In genomic region chr11:77884524-77885245, GRCm38 (mm10) we compare ENCODE assay signal across 9 mouse cellular contexts. TPM values are rescaled to one million over a fixed set of nuclear protein-coding genes. Genes with fewer than 3 reads are reported as not detected.
DNase-seq lines count a peak whose midpoint lies in the region; ATAC-seq and TF ChIP-seq lines count a peak whose summit lies in the region.
"Had no signal": no experiment of that assay in that cellular context is flagged by ENCODE, and none has a peak within 500 bp of the region (broad histone marks: within the 10 kb centered on the region; RNA-seq: fewer than 3 reads in every experiment).

No protein-coding gene starts in this region.

- no peak overlapping the region for H3K27ac ChIP-seq in heart, adult 2 months
- H3K27ac ChIP-seq in forebrain, embryonic 13.5 days = no peak overlapping the region
- H3K27ac ChIP-seq in limb, embryonic 11.5 days (replicated peaks; ENCODE audit: low read depth, low read length) = no peak overlapping the region

- no peak for TF ChIP-seq POLR2A in heart, adult 2 months (IDR thresholded peaks at IDR 0.05; ENCODE audit: insufficient read depth, low read depth, low read length)

- H3K79me2 ChIP-seq in heart, adult 2 months (replicated peaks; ENCODE audit: control insufficient read depth, insufficient read depth, low read length) = no peaks in the 10 kb centered on the region

- H3K27me3 ChIP-seq in heart, adult 2 months (ENCODE audit: control insufficient read depth, insufficient read depth, low read length) = peaks cover 1% of the 10 kb centered on the region
- H3K27me3 ChIP-seq in E14TG2a.4 (ENCODE audit: insufficient read depth, low read length) = no peaks in the 10 kb centered on the region
- no peaks in the 10 kb centered on the region for H3K27me3 ChIP-seq in forebrain, embryonic 13.5 days
- H3K27me3 ChIP-seq in limb, embryonic 11.5 days (ENCODE audit: control insufficient read depth, insufficient read depth, low read length) = 0 out of 2 replicates have a peak, but pooled peaks cover 4% of the 10 kb centered on the region

- TF ChIP-seq CTCF in heart, adult 2 months (IDR thresholded peaks at IDR 0.05) = no peak
- TF ChIP-seq CTCF in E14TG2a.4 (conservative IDR thresholded peaks at IDR 0.05; ENCODE audit: low read length) = no peak

- H3K9me3 ChIP-seq in E14TG2a.4 (ENCODE audit: low read length) = no peaks in the 10 kb centered on the region
- no peaks in the 10 kb centered on the region for H3K9me3 ChIP-seq in forebrain, embryonic 13.5 days (replicated peaks)
- no peaks in the 10 kb centered on the region for H3K9me3 ChIP-seq in limb, embryonic 11.5 days (ENCODE audit: control insufficient read depth, low read length)

- H3K9ac ChIP-seq in heart, adult 2 months (ENCODE audit: low read depth, low read length) = no peak overlapping the region
- H3K9ac ChIP-seq in forebrain, embryonic 13.5 days = 0 out of 2 replicates have a peak overlapping the region, but pooled peaks have one; percentile 0
- H3K9ac ChIP-seq in limb, embryonic 11.5 days (ENCODE audit: low read length) = 0 out of 2 replicates have a peak overlapping the region, but pooled peaks have one; percentile 22

- no peak for TF ChIP-seq EP300 in heart, adult 2 months (IDR thresholded peaks at IDR 0.05; ENCODE audit: insufficient read depth, low read depth, low read length)

- no peak overlapping the region for H3K4me3 ChIP-seq in heart, adult 2 months
- H3K4me3 ChIP-seq in E14TG2a.4 (replicated peaks; ENCODE audit: low read length) = peak overlapping the region; percentile 77
- H3K4me3 ChIP-seq in forebrain, embryonic 13.5 days = no peak overlapping the region
- H3K4me3 ChIP-seq in limb, embryonic 11.5 days (ENCODE audit: low read depth, low read length) = no peak overlapping the region

- H3K36me3 ChIP-seq in heart, adult 2 months (ENCODE audit: control insufficient read depth, insufficient read depth, low read length) = no peaks in the 10 kb centered on the region
- H3K36me3 ChIP-seq in E14TG2a.4 (ENCODE audit: insufficient read depth, low read length) = peaks cover 73% of the 10 kb centered on the region
- H3K36me3 ChIP-seq in forebrain, embryonic 13.5 days (ENCODE audit: poor library complexity, severe bottlenecking) = no peaks in the 10 kb centered on the region
- H3K36me3 ChIP-seq in limb, embryonic 11.5 days (ENCODE audit: control insufficient read depth, insufficient read depth, low read length) = no peaks in the 10 kb centered on the region

- DNase-seq in heart, adult 11 months = peak; percentile 77
- no peak for DNase-seq in heart, adult 2 months
- DNase-seq in limb, embryonic 11.5 days (ENCODE audit: low spot score) = no peak
- no peak for DNase-seq in left cerebral cortex, adult 18-20 months (ENCODE audit: low spot score in 2 of 2)
- DNase-seq in embryo, embryonic 9.5 days (ENCODE audit: extremely low spot score) = no peak
- DNase-seq in left cerebral cortex, postnatal 14 days (ENCODE audit: low spot score in 2 of 2) = no peak
- DNase-seq: lung, postnatal 36 days had no signal

- H3K4me1 ChIP-seq in heart, adult 2 months (ENCODE audit: control insufficient read depth, insufficient read depth, low read length) = no peaks in the 10 kb centered on the region; the same call in none of the 2 replicates
- peaks cover 96% of the 10 kb centered on the region for H3K4me1 ChIP-seq in E14TG2a.4 (replicated peaks; ENCODE audit: low read depth, low read length)
- H3K4me1 ChIP-seq in forebrain, embryonic 13.5 days = peaks cover 56% of the 10 kb centered on the region
- H3K4me1 ChIP-seq in limb, embryonic 11.5 days (ENCODE audit: control insufficient read depth, insufficient read depth, low read length) = peaks cover 9% of the 10 kb centered on the region

- 46% methylated on average over 10 of the region's 10 CpGs for WGBS in heart, adult 2 months
- 49% methylated on average over 10 of the region's 10 CpGs for WGBS in forebrain, embryonic 13.5 days
- WGBS in limb, embryonic 11.5 days = 43% methylated on average over 10 of the region's 10 CpGs

- no peak for ATAC-seq in forebrain, embryonic 13.5 days
- ATAC-seq in limb, embryonic 11.5 days (ENCODE audit: insufficient number of reproducible peaks, low FRiP score, low TSS enrichment, low read depth) = no peak

- intact Hi-C loops in heart, adult 2 months (cut with DNase I) = no loop called here
- intact Hi-C loops in left cerebral cortex, postnatal 14 days (cut with DNase I) = no loop called here

- no peak overlapping the region for H3K4me2 ChIP-seq in forebrain, embryonic 13.5 days
- no peak overlapping the region for H3K4me2 ChIP-seq in limb, embryonic 11.5 days (ENCODE audit: low read depth, severe bottlenecking)

RNA-seq across cellular contexts. Expression of gene Pipox, which starts 9.2 kb away (rescaled TPM):
- under 1 TPM; 0.52 to 0.77 TPM for total RNA-seq in heart, adult 2 months (2021)
- 0.47 and 0.82 TPM in 2 replicates for polyA plus RNA-seq in heart, adult 2 months (2012; rRNA removed)
- 12.7 and 15.1 TPM in 2 replicates for polyA plus RNA-seq in forebrain, embryonic 13.5 days (2015; fragmentation: Nextera tagmentation; extraction: Ambion mirVana)
- 0.30 and 0.72 TPM in 2 replicates for polyA plus RNA-seq in limb, embryonic 11.5 days (2014; fragmentation: Nextera tagmentation; extraction: Ambion mirVana)
- total RNA-seq in left cerebral cortex, adult 18-20 months (2021) = 1 to 10 TPM in 1 of 2 experiments, under 1 TPM in 1; 0.81 to 1.2 TPM
- under 1 TPM; 0.18 to 0.70 TPM for total RNA-seq in left cerebral cortex, postnatal 14 days (2021)

RNA-seq across cellular contexts. Expression of gene Sez6, which starts 45.9 kb away (rescaled TPM):
- under 1 TPM; 0.68 to 0.80 TPM for total RNA-seq in heart, adult 2 months (2021)
- polyA plus RNA-seq in heart, adult 2 months (2012; rRNA removed) = 0.59 and 0.70 TPM in 2 replicates
- 141 and 165 TPM in 2 replicates for polyA plus RNA-seq in forebrain, embryonic 13.5 days (2015; fragmentation: Nextera tagmentation; extraction: Ambion mirVana)
- polyA plus RNA-seq in limb, embryonic 11.5 days (2014; fragmentation: Nextera tagmentation; extraction: Ambion mirVana) = 0.10 and 0.23 TPM in 2 replicates
- total RNA-seq in left cerebral cortex, adult 18-20 months (2021) = 100 to 1,000 TPM; 145 to 154 TPM
- 100 to 1,000 TPM; 153 to 196 TPM for total RNA-seq in left cerebral cortex, postnatal 14 days (2021)

Comparison
In these comparisons a context has a peak if more than half of its experiments do, and no peak if none do; other contexts are left out.
1. RNA of gene Sez6, which starts 45.9 kb away (total RNA-seq): 153 to 196 TPM in left cerebral cortex, postnatal 14 days and 145 to 154 TPM in left cerebral cortex, adult 18-20 months; 0.68 to 0.80 TPM in heart, adult 2 months; every median in the first group is over 10 times any median in the second.